22 mouse cellular contexts compared by ENCODE assay signal in genomic region chr2:91977960-91978359, GRCm38 (mm10). TPM values are rescaled to one million over a fixed set of nuclear protein-coding genes. Genes with fewer than 3 reads are reported as not detected.
DNase-seq lines count a peak whose midpoint lies in the region; ATAC-seq lines count a peak whose summit lies in the region.
"Had no signal": no experiment of that assay in that cellular context is flagged by ENCODE, and none has a peak within 500 bp of the region (broad histone marks: within the 10 kb centered on the region; RNA-seq: fewer than 3 reads in every experiment).

No protein-coding gene starts in this region.

- 82% methylated on average over 4 of the region's 4 CpGs for WGBS in forebrain, embryonic 12.5 days
- WGBS in forebrain, embryonic 16.5 days = 83% methylated on average over 4 of the region's 4 CpGs
- 87% methylated on average over 4 of the region's 4 CpGs for WGBS in hindbrain, embryonic 13.5 days
- WGBS in hindbrain, embryonic 14.5 days = 81% methylated on average over 4 of the region's 4 CpGs

- no peak for ATAC-seq in forebrain, embryonic 12.5 days (ENCODE audit: low FRiP score)
- ATAC-seq in forebrain, embryonic 16.5 days = no peak
- no peak for ATAC-seq in hindbrain, embryonic 13.5 days (ENCODE audit: low FRiP score)
- no peak for ATAC-seq in hindbrain, embryonic 14.5 days (ENCODE audit: low FRiP score)
- ATAC-seq in activated CD4-positive, CD25-positive, alpha-beta regulatory T cell, adult 4 months = peak; percentile 42
- peak; percentile 57 for ATAC-seq in megakaryocyte progenitor cell, adult 5-6 weeks (replicated peaks; ENCODE audit: poor library complexity)
- ATAC-seq: Patski had no signal

- no peak overlapping the region for H3K4me3 ChIP-seq in forebrain, embryonic 12.5 days (replicated peaks)
- H3K4me3 ChIP-seq in forebrain, embryonic 16.5 days (replicated peaks; ENCODE audit: low read length) = no peak overlapping the region
- no peak overlapping the region for H3K4me3 ChIP-seq in hindbrain, embryonic 13.5 days
- H3K4me3 ChIP-seq in hindbrain, embryonic 14.5 days (replicated peaks; ENCODE audit: low read length) = no peak overlapping the region
- H3K4me3 ChIP-seq: limb, embryonic 15.5 days; lung, embryonic 15.5 days; megakaryocyte, embryonic 14.5 days had no signal

- no peak overlapping the region for H3K9ac ChIP-seq in forebrain, embryonic 12.5 days
- no peak overlapping the region for H3K9ac ChIP-seq in forebrain, embryonic 16.5 days (replicated peaks; ENCODE audit: low read depth, low read length)
- no peak overlapping the region for H3K9ac ChIP-seq in hindbrain, embryonic 13.5 days
- no peak overlapping the region for H3K9ac ChIP-seq in hindbrain, embryonic 14.5 days
- H3K9ac ChIP-seq: limb, embryonic 15.5 days; lung, embryonic 15.5 days had no signal

- peaks cover 54% of the 10 kb centered on the region for H3K27me3 ChIP-seq in forebrain, embryonic 12.5 days
- peaks cover 22% of the 10 kb centered on the region for H3K27me3 ChIP-seq in forebrain, embryonic 16.5 days (replicated peaks; ENCODE audit: control insufficient read depth, insufficient read depth, low read length)
- peaks cover 56% of the 10 kb centered on the region for H3K27me3 ChIP-seq in hindbrain, embryonic 13.5 days
- peaks cover 31% of the 10 kb centered on the region for H3K27me3 ChIP-seq in hindbrain, embryonic 14.5 days (ENCODE audit: control insufficient read depth, insufficient read depth, low read length)

- no peak overlapping the region for H3K4me2 ChIP-seq in forebrain, embryonic 12.5 days
- H3K4me2 ChIP-seq in forebrain, embryonic 16.5 days (ENCODE audit: low read length) = no peak overlapping the region
- no peak overlapping the region for H3K4me2 ChIP-seq in hindbrain, embryonic 13.5 days
- H3K4me2 ChIP-seq in hindbrain, embryonic 14.5 days (replicated peaks) = no peak overlapping the region
- H3K4me2 ChIP-seq: limb, embryonic 15.5 days; lung, embryonic 15.5 days had no signal

- DNase-seq in hindbrain, embryonic 14.5 days (ENCODE audit: low spot score) = no peak
- DNase-seq in kidney, adult 9 months = no peak
- DNase-seq in cerebellum, adult 18-20 months = no peak
- DNase-seq: cerebellum, postnatal 36 days; gastrocnemius, postnatal 25 days; heart, postnatal 4 days; kidney, postnatal 14 days; layer of hippocampus, adult 9-11 months; spleen, adult 18-20 months; thymus, postnatal 36 days had no signal

- H3K36me3 ChIP-seq in forebrain, embryonic 12.5 days (replicated peaks) = no peaks in the 10 kb centered on the region
- no peaks in the 10 kb centered on the region for H3K36me3 ChIP-seq in forebrain, embryonic 16.5 days (ENCODE audit: control insufficient read depth, insufficient read depth)
- no peaks in the 10 kb centered on the region for H3K36me3 ChIP-seq in hindbrain, embryonic 13.5 days
- no peaks in the 10 kb centered on the region for H3K36me3 ChIP-seq in hindbrain, embryonic 14.5 days (replicated peaks; ENCODE audit: control insufficient read depth, insufficient read depth)

- peak overlapping the region; percentile 53; the same call in 1 of the 2 replicates for H3K27ac ChIP-seq in forebrain, embryonic 12.5 days
- H3K27ac ChIP-seq in forebrain, embryonic 16.5 days (ENCODE audit: low read length) = no peak overlapping the region
- peak overlapping the region; percentile 40; the same call in 1 of the 2 replicates for H3K27ac ChIP-seq in hindbrain, embryonic 13.5 days
- H3K27ac ChIP-seq in hindbrain, embryonic 14.5 days = no peak overlapping the region
- H3K27ac ChIP-seq: limb, embryonic 15.5 days; lung, embryonic 15.5 days had no signal

- peaks cover 53% of the 10 kb centered on the region for H3K4me1 ChIP-seq in forebrain, embryonic 12.5 days
- peaks cover 21% of the 10 kb centered on the region for H3K4me1 ChIP-seq in forebrain, embryonic 16.5 days (replicated peaks; ENCODE audit: control insufficient read depth, insufficient read depth, low read length)
- peaks cover 38% of the 10 kb centered on the region for H3K4me1 ChIP-seq in hindbrain, embryonic 13.5 days (replicated peaks)
- H3K4me1 ChIP-seq in hindbrain, embryonic 14.5 days (replicated peaks; ENCODE audit: control insufficient read depth, insufficient read depth, low read length) = peaks cover 10% of the 10 kb centered on the region

- no peaks in the 10 kb centered on the region for H3K9me3 ChIP-seq in forebrain, embryonic 12.5 days
- H3K9me3 ChIP-seq in forebrain, embryonic 16.5 days (ENCODE audit: control insufficient read depth, low read length) = no peaks in the 10 kb centered on the region
- H3K9me3 ChIP-seq in hindbrain, embryonic 13.5 days = no peaks in the 10 kb centered on the region
- no peaks in the 10 kb centered on the region for H3K9me3 ChIP-seq in hindbrain, embryonic 14.5 days (ENCODE audit: control insufficient read depth, low read length)
- H3K9me3 ChIP-seq: limb, embryonic 15.5 days; lung, embryonic 15.5 days; megakaryocyte, embryonic 14.5 days had no signal

RNA-seq across cellular contexts. Expression of gene Dgkz, which starts 2.3 kb away (rescaled TPM):
- polyA plus RNA-seq in forebrain, embryonic 12.5 days (2016; fragmentation: Nextera tagmentation; extraction: Ambion mirVana) = 24.4 and 28.5 TPM in 2 replicates
- polyA plus RNA-seq in forebrain, embryonic 16.5 days (2015; fragmentation: Nextera tagmentation; extraction: Ambion mirVana) = 28.7 and 33.6 TPM in 2 replicates
- polyA plus RNA-seq in hindbrain, embryonic 13.5 days (2015; fragmentation: Nextera tagmentation; extraction: Ambion mirVana) = 25.0 and 26.0 TPM in 2 replicates
- polyA plus RNA-seq in hindbrain, embryonic 14.5 days (2014; fragmentation: Nextera tagmentation; extraction: Ambion mirVana) = 39.0 and 42.6 TPM in 2 replicates
- polyA plus RNA-seq in activated CD4-positive, CD25-positive, alpha-beta regulatory T cell, adult 4 months (2017; shearing (Covaris generic)) = 100 to 1,000 TPM in 1 of 2 experiments, 10 to 100 TPM in 1; 98.3 to 132 TPM
- 111 and 112 TPM in 2 replicates for total RNA-seq in megakaryocyte progenitor cell, adult 5-6 weeks (2015)
- total RNA-seq in megakaryocyte progenitor cell, adult 5-6 weeks (2017) = 76.3 and 94.7 TPM in 2 replicates

RNA-seq across cellular contexts. Expression of gene Gm9821, which starts 32.5 kb away (rescaled TPM):
- 0.46 and 0.52 TPM in 2 replicates for polyA plus RNA-seq in forebrain, embryonic 12.5 days (2016; fragmentation: Nextera tagmentation; extraction: Ambion mirVana)
- polyA plus RNA-seq in forebrain, embryonic 16.5 days (2015; fragmentation: Nextera tagmentation; extraction: Ambion mirVana) = 0.37 and 0.46 TPM in 2 replicates
- polyA plus RNA-seq in hindbrain, embryonic 13.5 days (2015; fragmentation: Nextera tagmentation; extraction: Ambion mirVana) = 0.13 and 0.25 TPM in 2 replicates
- 0.39 TPM in 1 of 2 replicates, not detected in the other for polyA plus RNA-seq in hindbrain, embryonic 14.5 days (2014; fragmentation: Nextera tagmentation; extraction: Ambion mirVana)
- 1 to 10 TPM; 1.6 to 2.4 TPM for polyA plus RNA-seq in activated CD4-positive, CD25-positive, alpha-beta regulatory T cell, adult 4 months (2017; shearing (Covaris generic))
- not detected in 2 replicates for total RNA-seq in megakaryocyte progenitor cell, adult 5-6 weeks (2015)
- total RNA-seq in megakaryocyte progenitor cell, adult 5-6 weeks (2017) = 0.21 and 0.95 TPM in 2 replicates
- total RNA-seq: gastrocnemius, postnatal 25 days; heart, postnatal 4 days; left cerebral cortex, postnatal 14 days had no signal
- polyA plus RNA-seq: testis, adult 2 months had no signal

RNA-seq across cellular contexts. Expression of gene Mdk, which starts 45.9 kb away (rescaled TPM):
- polyA plus RNA-seq in forebrain, embryonic 12.5 days (2016; fragmentation: Nextera tagmentation; extraction: Ambion mirVana) = 834 and 889 TPM in 2 replicates
- 256 and 290 TPM in 2 replicates for polyA plus RNA-seq in forebrain, embryonic 16.5 days (2015; fragmentation: Nextera tagmentation; extraction: Ambion mirVana)
- 313 and 316 TPM in 2 replicates for polyA plus RNA-seq in hindbrain, embryonic 13.5 days (2015; fragmentation: Nextera tagmentation; extraction: Ambion mirVana)
- 154 and 171 TPM in 2 replicates for polyA plus RNA-seq in hindbrain, embryonic 14.5 days (2014; fragmentation: Nextera tagmentation; extraction: Ambion mirVana)
- polyA plus RNA-seq in activated CD4-positive, CD25-positive, alpha-beta regulatory T cell, adult 4 months (2017; shearing (Covaris generic)) = 1 to 10 TPM; 1.2 to 2.0 TPM
- total RNA-seq in megakaryocyte progenitor cell, adult 5-6 weeks (2015) = 0.32 and 0.86 TPM in 2 replicates
- total RNA-seq in megakaryocyte progenitor cell, adult 5-6 weeks (2017) = 0.12 and 0.30 TPM in 2 replicates

RNA-seq across cellular contexts. Expression of gene Creb3l1, which starts 46.3 kb away (rescaled TPM):
- polyA plus RNA-seq in forebrain, embryonic 12.5 days (2016; fragmentation: Nextera tagmentation; extraction: Ambion mirVana) = 1.4 and 1.5 TPM in 2 replicates
- polyA plus RNA-seq in forebrain, embryonic 16.5 days (2015; fragmentation: Nextera tagmentation; extraction: Ambion mirVana) = 1.3 and 1.9 TPM in 2 replicates
- 1.3 and 2.4 TPM in 2 replicates for polyA plus RNA-seq in hindbrain, embryonic 13.5 days (2015; fragmentation: Nextera tagmentation; extraction: Ambion mirVana)
- 3.5 and 3.6 TPM in 2 replicates for polyA plus RNA-seq in hindbrain, embryonic 14.5 days (2014; fragmentation: Nextera tagmentation; extraction: Ambion mirVana)
- 1 to 10 TPM in 1 of 2 experiments, under 1 TPM in 1; 0.59 to 1.1 TPM for polyA plus RNA-seq in activated CD4-positive, CD25-positive, alpha-beta regulatory T cell, adult 4 months (2017; shearing (Covaris generic))
- total RNA-seq in megakaryocyte progenitor cell, adult 5-6 weeks (2015) = 1.1 and 2.0 TPM in 2 replicates
- total RNA-seq in megakaryocyte progenitor cell, adult 5-6 weeks (2017) = 0.10 and 0.37 TPM in 2 replicates

RNA-seq across cellular contexts. Expression of gene Chrm4, which starts 50.9 kb away (rescaled TPM):
- polyA plus RNA-seq in forebrain, embryonic 12.5 days (2016; fragmentation: Nextera tagmentation; extraction: Ambion mirVana) = 0.31 and 0.72 TPM in 2 replicates
- polyA plus RNA-seq in forebrain, embryonic 16.5 days (2015; fragmentation: Nextera tagmentation; extraction: Ambion mirVana) = 2.4 and 2.6 TPM in 2 replicates
- 1.0 and 1.1 TPM in 2 replicates for polyA plus RNA-seq in hindbrain, embryonic 13.5 days (2015; fragmentation: Nextera tagmentation; extraction: Ambion mirVana)
- polyA plus RNA-seq in hindbrain, embryonic 14.5 days (2014; fragmentation: Nextera tagmentation; extraction: Ambion mirVana) = 0.52 and 0.67 TPM in 2 replicates
- polyA plus RNA-seq in activated CD4-positive, CD25-positive, alpha-beta regulatory T cell, adult 4 months (2017; shearing (Covaris generic)) = 1 to 10 TPM in 1 of 2 experiments, under 1 TPM in 1; 0.54 to 1.2 TPM
- 0.17 TPM in 2 replicates for total RNA-seq in megakaryocyte progenitor cell, adult 5-6 weeks (2015)
- 0.17 TPM in 1 of 2 replicates, not detected in the other for total RNA-seq in megakaryocyte progenitor cell, adult 5-6 weeks (2017)
- total RNA-seq: gastrocnemius, postnatal 25 days; heart, postnatal 4 days had no signal
- polyA plus RNA-seq: intestine, embryonic 14.5 days; lung, embryonic 15.5 days; Patski had no signal

Comparison
In these comparisons a context has a peak if more than half of its experiments do, and no peak if none do; other contexts are left out.
1. H3K27ac ChIP-seq: peak in forebrain, embryonic 12.5 days (single experiment) and hindbrain, embryonic 13.5 days (single experiment); none in forebrain, embryonic 16.5 days (single experiment) and hindbrain, embryonic 14.5 days (single experiment).
2. ATAC-seq: peak in activated CD4-positive, CD25-positive, alpha-beta regulatory T cell, adult 4 months (single experiment) and megakaryocyte progenitor cell, adult 5-6 weeks (single experiment); none in forebrain, embryonic 12.5 days (single experiment), forebrain, embryonic 16.5 days (single experiment), hindbrain, embryonic 13.5 days (single experiment) and hindbrain, embryonic 14.5 days (single experiment).
3. RNA of gene Mdk, which starts 45.9 kb away (polyA plus RNA-seq): 834 to 889 TPM in forebrain, embryonic 12.5 days, 313 to 316 TPM in hindbrain, embryonic 13.5 days, 256 to 290 TPM in forebrain, embryonic 16.5 days and 154 to 171 TPM in hindbrain, embryonic 14.5 days; 1.2 to 2.0 TPM in activated CD4-positive, CD25-positive, alpha-beta regulatory T cell, adult 4 months; every median in the first group is over 10 times any median in the second.